Mouse (Mus musculus): ENCODE measurements at regions not wholly inside any gene's neighbourhood (a gene's known extent, or its start where the extent isn't known, plus 50 kb on each side); places are given as distances from the start of the nearest gene placed in this dataset.
A peak's percentile ranks its signal among the peaks of the same experiment; 100 is the strongest.

GRCm38 (mm10) chr6:108606231-108606630 lies 54.2 kb upstream of the Bhlhe40 start:
- peak; percentile 25 for DNase-seq (ENCODE audit: inconsistent ontology term)

DNA sequence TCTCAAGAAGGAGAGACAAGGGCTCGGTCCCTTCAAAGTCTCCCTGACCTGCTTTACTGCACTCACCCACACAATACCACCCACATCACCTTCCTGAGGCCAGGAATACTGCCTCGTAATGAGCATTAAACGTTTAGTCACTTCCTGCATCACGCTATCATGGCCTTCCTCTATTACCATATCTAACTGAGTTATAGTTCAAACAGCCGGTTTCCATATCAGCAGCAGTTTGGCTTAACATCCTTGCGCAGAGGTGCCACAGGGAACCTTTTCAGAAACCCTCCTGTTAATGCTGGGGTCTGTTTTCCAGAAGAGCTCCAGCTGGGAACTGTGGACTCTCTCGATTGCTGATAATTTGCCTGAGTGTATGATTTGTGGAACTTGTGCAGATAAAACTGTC lies 52.1 kb upstream of the Bhlhe40 start:
- no peak for DNase-seq (ENCODE audit: inconsistent ontology term)

Measured in Muller cell, postnatal 12 days (primary cell).